Mouse (Mus musculus) spleen, postnatal 4 days (tissue): Measurements from ENCODE around the gene Wdr35.

Source experiments
- DNase-seq, 2 experiments: peaks; one replicate each; pipeline ENCODE4 v3.0.0; 2022; ENCODE audit warnings: low spot score in 2 of 2

The Wdr35 gene

DNA sequence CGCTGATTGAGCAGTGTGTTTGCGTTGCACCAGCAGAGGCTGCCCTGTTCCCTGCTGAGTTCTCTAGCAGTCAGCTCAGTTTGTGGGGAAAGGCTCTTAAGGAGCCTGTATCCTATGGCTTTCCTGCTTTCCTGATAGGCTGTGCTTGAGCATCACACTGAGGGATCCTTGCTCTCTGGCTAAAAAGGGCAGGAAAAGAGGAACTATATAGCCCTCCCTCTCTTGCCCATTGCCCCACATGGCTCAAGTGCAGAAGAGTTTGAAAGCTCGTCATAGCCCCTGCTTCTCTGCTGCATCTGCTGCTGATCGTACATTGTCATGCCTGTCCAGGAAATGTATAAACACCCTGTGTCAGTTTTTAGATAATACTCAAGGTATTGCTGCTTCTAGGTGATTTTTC, 33.5 kb downstream of the Wdr35 start:
- DNase-seq, result no peak

GRCm38 (mm10) chr12:9007811-9008210, 34.1 kb downstream of the Wdr35 start:
- DNase-seq, result no peak

DNA sequence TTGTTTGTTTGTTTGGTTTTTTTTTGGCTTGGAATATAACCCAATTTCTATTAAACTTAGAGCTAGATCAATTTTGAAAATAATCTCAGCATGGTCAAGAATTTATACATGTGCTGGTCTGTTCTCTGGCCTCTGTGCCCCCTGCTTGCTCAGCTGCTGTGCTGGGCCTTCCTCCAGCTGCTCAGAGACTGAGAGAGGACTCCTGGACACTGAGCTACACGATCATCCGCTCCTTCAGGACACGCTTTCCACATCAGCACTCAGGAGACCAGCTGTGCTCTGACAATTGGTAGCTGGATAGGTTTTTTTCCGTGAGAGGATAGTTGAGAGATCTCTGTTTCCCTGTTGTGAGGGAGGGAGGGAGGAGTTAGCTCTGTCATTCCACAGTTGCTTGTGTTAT, 36.6 kb downstream of the Wdr35 start:
- DNase-seq, result no peak

GRCm38 (mm10) chr12:9016376-9016775, 42.7 kb downstream of the Wdr35 start:
- DNase-seq, result no peak

GRCm38 (mm10) chr12:9020431-9020830, 46.7 kb downstream of the Wdr35 start:
- no peak for DNase-seq

DNA sequence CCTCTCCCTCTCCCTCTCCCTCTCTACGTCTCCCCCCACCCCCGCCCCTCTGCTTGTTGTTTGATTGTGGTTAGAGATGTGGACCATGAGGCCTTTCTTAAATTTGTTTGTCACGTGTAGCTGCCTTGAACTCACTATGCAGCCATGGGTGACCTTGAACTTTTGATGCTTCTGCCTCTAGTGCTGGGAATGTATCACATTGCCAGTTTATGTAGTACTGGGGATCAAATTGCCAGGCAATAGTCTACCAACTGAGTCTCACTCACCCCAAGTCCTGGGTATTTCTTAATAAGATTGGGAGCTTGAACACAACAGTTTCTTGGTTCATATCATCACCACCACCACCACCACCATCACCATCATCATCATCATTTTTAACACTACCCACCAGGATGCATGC, 47.3 kb downstream of the Wdr35 start:
- no peak for DNase-seq

GRCm38 (mm10) chr12:9023031-9023430, 49.3 kb downstream of the Wdr35 start:
- DNase-seq, result no peak

- DNase-seq, result no peak
Observed at GRCm38 (mm10) chr12:9024071-9024470, 50.4 kb downstream of the Wdr35 start.

- no peak for DNase-seq
Observed at GRCm38 (mm10) chr12:9024736-9025135, 51.0 kb downstream of the Wdr35 start.

DNA sequence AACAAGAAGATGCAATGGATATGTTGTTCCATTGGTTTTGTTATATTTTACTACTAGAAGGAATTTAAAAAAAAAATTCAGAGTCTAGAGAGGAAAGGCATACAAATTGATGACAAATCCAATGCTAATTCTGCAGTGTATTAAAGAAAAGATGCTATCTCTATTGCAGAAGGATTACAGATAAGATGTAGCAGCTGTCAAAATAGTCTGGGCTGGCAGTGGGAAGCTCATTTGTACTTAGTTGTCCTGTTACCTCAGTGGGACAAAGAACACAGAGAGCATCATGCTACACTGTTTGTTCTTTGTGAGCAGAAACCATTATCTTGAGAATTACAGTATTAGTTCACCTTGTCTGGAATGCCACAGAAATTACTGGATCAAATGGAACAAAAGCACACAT, 53.2 kb downstream of the Wdr35 start:
- DNase-seq, result no peak

DNA sequence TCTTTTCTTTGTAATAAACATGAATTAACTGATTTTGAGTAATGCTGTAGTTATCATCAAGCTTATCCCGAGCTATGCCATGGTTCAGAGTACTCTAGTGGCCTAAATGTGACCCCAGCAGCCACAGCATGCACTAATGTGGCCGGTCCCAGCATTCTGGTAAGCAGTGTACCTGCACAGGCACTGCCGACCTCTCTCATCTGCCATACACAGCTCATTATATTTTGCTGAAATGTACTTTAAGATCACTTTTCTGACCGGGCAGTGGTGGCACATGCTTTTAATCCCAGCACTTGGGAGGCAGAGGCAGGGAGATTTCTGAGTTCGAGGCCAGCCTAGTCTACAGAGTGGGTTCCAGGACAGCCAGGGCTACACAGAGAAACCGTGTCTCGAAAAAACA, 55.1 kb downstream of the Wdr35 start:
- DNase-seq, result peak in 1 of 2 experiments; percentile 54

DNA sequence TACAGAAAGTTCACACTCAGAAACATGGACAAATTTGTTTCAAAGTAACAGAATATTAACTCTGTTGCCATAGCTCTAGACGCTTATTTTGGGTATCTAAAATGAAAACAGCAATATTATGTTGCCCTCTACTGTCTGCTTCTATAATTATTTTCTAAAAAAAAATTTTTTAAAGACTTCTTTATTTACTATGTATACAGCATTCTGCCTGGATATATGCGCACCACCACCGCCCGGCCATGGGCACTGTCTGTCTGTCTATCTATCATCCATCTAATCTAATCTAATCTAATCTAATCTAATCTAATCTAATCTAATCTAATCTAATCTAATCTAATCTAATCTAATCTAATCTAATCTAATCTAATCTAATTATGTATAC, 55.8 kb downstream of the Wdr35 start:
- no peak for DNase-seq

DNA sequence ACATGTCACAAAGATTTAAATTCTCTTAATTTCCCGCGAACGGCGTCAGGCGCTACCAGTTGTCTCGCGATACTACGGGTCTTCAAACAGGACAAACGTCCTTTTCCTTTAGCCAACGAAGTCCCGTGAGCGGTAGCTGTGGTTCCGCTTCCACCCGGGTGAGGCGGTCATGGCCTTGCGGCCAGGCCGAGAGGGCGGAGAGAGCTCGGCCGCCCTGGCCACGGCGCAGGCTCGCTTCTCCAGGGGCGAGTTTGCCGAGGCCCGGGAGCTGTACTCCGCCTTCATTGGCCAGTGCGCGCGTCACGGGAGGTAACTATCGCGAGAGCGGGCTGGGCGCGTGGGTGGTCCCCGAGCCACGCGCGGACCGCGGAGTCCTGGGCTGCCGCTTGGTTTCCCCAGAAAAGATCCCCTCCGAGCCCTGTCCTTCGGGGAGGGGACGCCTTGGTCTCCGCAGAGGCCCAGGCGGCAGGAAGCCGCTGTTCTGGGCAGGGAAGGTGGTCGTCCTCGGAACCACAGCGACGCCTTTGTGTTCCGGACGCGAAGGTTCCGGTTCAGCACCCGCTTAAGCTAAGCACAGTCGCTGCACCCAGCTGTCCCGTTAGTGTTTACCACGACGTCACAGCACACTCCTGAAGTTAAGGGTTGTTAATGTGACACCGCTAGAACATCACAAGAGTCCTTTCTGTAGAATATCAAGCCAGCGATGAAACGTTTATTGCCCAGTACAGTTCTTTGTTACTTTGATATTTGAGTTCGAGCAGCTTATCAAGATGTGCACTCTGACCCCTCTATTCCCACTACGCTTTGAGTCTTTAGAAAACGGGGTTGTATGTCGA, 56.4 kb downstream of the Wdr35 start, which contains the start of gene Ttc32:
Gene Ttc32 (plus strand): TSS at position 110 of the 836 bp plus-strand sequence.
- DNase-seq, result peak; percentile 87 to 96

- DNase-seq, result no peak
Observed at GRCm38 (mm10) chr12:9031166-9031565, 57.5 kb downstream of the Wdr35 start.

GRCm38 (mm10) chr12:9033140-9033539, 59.4 kb downstream of the Wdr35 start:
- no peak for DNase-seq

DNA sequence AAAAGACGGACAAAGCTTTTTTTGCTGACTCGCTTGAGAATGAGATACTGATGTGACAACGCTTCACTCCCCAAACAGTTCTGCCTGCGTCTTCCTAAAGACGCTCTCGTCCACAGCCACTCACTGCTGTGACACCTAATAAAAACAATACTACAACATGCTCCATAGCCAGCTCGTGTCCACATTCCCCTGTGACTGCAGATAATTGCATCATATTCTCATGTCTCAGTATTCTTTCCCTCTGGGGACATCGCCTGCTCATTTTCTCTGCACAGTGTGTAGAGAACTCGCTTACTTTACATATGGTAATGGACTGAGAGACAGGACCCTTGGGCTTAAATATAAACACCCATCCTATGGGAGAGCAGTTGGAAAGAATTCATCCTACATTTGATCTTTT, 62.7 kb downstream of the Wdr35 start:
- no peak for DNase-seq

DNA sequence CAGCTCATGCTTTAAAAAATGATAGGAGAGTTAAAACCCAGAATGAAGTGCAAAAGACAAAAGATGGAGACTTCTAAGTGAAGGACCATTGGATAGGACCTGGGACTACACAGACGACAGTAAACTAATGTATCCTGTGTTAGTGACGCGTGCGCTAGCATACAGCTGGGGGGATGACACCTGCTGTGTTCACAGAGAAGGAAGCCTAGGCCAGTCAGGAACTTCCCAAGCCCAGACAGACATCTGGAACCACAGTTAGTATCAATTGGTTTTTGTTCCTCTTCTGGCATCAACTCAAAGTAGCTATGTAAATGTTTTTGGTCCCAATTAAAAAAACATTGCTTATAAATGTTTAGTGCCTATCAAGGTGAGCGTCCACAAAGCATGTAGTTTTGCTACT, 66.5 kb downstream of the Wdr35 start:
- DNase-seq, result no peak

GRCm38 (mm10) chr12:9040686-9041085, 67.0 kb downstream of the Wdr35 start:
- no peak for DNase-seq

DNA sequence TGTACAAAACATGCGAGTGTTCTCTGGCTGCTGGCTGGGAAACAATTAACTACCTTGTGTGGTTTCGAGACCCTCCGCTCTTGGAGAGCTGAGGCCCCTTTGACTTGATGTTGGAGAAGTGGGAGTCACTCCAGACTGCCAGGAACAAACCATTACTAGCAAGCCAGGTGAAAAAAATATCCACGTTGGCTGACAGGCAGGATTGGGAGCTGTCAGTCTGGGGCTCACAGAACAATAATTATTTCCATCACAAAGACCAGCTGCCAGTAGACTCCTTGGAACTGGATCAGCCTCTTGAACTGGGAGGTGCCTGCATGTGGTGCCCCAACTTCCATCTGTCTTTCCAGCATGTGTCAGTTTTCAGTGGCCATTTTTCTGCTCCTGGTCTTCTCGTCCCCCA, 68.6 kb downstream of the Wdr35 start:
- DNase-seq, result no peak

GRCm38 (mm10) chr12:9042759-9043158, 69.1 kb downstream of the Wdr35 start:
- no peak for DNase-seq

DNA sequence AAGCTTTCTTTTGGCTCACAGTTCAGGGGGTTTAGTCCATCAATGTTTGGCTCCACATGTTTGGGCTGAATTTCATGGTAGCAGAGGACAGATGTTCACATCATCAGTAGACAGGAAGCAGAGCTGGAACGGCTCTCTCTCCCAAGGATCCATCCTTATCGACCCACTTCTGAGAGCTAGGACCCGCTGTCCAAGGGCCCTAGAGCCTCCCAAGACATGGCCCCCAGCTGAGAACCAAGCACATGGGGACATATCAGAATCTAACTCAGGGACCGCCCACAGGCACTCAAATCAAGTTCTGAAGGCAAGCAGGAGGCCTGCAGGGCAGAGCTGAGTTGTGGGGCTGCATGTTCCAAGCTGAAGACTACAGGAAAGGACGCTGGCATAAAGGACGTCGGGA, 71.0 kb downstream of the Wdr35 start:
- DNase-seq, result no peak

- DNase-seq, result no peak
Observed at GRCm38 (mm10) chr12:9046674-9047073, 73.0 kb downstream of the Wdr35 start.

DNA sequence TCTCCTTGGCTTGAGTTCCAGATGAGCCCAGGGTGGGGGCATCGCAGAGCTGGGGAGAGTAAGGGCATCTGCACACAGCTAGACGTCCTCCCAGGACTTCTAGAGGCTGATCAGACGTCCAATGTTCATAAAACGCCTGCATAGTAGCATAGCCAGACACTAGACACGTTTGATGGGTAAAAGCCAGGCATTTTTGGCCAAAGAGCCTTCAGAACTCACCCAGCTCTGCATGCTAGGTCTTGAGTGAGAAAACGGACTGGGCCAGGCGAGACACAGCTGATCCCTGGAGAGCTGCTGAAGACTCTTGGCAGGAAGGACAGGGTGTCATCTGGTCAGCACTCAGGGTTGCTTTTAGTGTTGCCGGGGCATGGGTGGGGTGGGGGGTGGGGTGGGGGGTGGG, 74.4 kb downstream of the Wdr35 start:
- no peak for DNase-seq

DNA sequence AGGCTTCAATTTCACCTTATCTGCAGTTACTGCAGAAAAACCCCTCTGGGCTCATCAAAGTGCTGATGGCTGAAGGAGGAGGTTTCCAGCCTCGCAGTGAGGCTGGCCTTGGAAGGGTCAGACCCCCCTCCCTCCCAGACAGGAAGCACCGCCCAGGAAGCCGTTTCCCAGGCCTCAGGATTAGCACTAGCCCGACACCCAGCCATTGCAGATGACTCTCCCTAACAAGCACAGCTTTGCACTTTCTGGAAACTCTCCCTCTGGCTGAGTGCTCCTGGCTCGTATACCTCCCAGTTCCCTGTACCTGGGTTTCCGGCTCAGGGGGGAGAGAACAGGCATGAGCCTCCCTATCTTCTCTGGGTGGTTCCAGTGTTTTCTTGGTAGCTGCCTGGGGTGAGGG, 77.1 kb downstream of the Wdr35 start:
- no peak for DNase-seq
